Mouse (Mus musculus) cerebellum, adult 2 months (tissue): ENCODE data around the gene Wwtr1.

Source experiments
- CTCF ChIP-seq: fragments of 200-500 bp; IDR thresholded peaks from 2 replicates; pipeline ENCODE4 v1.5.1; 2011; ENCODE audit warnings: low read depth, mild to moderate bottlenecking, control low read depth, low read length, moderate library complexity, borderline replicate concordance; ENCODE audit not compliant: insufficient read depth
- POLR2A ChIP-seq: fragments of 200-500 bp; IDR thresholded peaks from 2 replicates; pipeline ENCODE4 v1.6.1; 2011; ENCODE audit warnings: low read length, control low read depth, borderline replicate concordance; ENCODE audit not compliant: insufficient read depth

GRCm38 (mm10) chr3:57551210-57551609 lies 24.5 kb downstream of the Wwtr1 start:
- TF ChIP-seq CTCF = no peak
- TF ChIP-seq POLR2A = no peak
